Mouse (Mus musculus) midbrain, embryonic 12.5 days (tissue): Measurements from ENCODE around the gene Raver1. TPM values are rescaled to one million over a fixed set of nuclear protein-coding genes. Genes with fewer than 3 reads are reported as not detected.
A peak's percentile ranks its signal among the peaks of the same experiment; 100 is the strongest.
"Not testable (repeated sequence)": the region's sequence is repeated elsewhere in the genome, so short reads cannot be mapped to it uniquely, and the experiment has no call there.

Experiments
- ATAC-seq: fragments of 200-750 bp; cut with Nextera tagmentation; 2 replicates; pipeline ENCODE4 v1.8.0; 2017; ENCODE audit warnings: low read depth, moderate TSS enrichment, moderate library complexity; ENCODE audit not compliant: low FRiP score
- H3K27ac ChIP-seq: fragments of 300-500 bp; sonication (generic); replicated peaks from 2 replicates; pipeline ENCODE4 v1.5.1; 2016; ENCODE audit warnings: mild to moderate bottlenecking
- H3K27me3 ChIP-seq: fragments of 300-500 bp; sonication (generic); 2 replicates; pipeline ENCODE4 v1.6.1; 2016; ENCODE audit warnings: mild to moderate bottlenecking
- H3K36me3 ChIP-seq: fragments of 300-500 bp; sonication (generic); 2 replicates; pipeline ENCODE4 v1.6.1; 2016
- H3K4me1 ChIP-seq: fragments of 300-500 bp; sonication (generic); 2 replicates; pipeline ENCODE4 v1.6.1; 2016
- H3K4me2 ChIP-seq: fragments of 300-500 bp; sonication (generic); replicated peaks from 2 replicates; pipeline ENCODE4 v1.6.1; 2016; ENCODE audit warnings: mild to moderate bottlenecking, moderate library complexity
- H3K4me3 ChIP-seq: fragments of 300-500 bp; sonication (generic); 2 replicates; pipeline ENCODE4 v1.5.1; 2016; ENCODE audit warnings: mild to moderate bottlenecking
- H3K9ac ChIP-seq: fragments of 300-500 bp; sonication (generic); replicated peaks from 2 replicates; pipeline ENCODE4 v1.6.1; 2016; ENCODE audit warnings: mild to moderate bottlenecking, moderate library complexity
- H3K9me3 ChIP-seq: fragments of 300-500 bp; sonication (generic); 2 replicates; pipeline ENCODE4 v1.6.1; 2016; ENCODE audit warnings: mild to moderate bottlenecking
- WGBS: fragments of 180-500 bp; shearing (Covaris S2); methylation state at CpG from one replicate; pipeline ENCODE4 v1.1.7; 2016; 5-methylcytosine and 5-hydroxymethylcytosine counted together
- polyA plus RNA-seq: library from polyadenylated mRNA; unstranded; fragments of >200 nt; fragmentation: Nextera tagmentation; extraction: Ambion mirVana; gene quantifications from 2 replicates; pipeline ENCODE4 v1.2.1, GENCODE M21; 2016

The Raver1 gene
- polyA plus RNA-seq, 1 experiment from 2014 or later = 66.7 TPM

DNA sequence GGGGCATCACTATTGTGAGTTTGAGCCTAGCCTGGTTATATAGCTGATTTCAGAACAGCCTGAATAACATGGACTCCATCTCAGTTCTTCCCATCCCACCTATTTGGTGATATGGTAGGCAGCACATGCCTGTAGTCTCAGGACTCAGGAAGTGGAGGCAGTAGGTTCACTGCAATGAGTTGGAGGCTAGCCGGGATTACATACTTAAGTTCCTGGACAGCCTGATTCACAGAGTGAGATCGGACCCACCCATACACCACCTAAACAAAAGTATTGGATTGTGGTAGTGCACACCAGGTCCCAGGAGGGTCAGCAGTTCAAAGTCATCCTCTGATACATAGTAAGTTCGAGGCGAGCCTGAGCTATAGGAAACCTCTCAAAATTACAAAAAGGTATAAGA, 19.2 kb downstream of the Raver1 start:
- WGBS = 19% methylated on average over 4 of the region's 4 CpGs
- H3K27me3 ChIP-seq = no peaks in the 10 kb centered on the region
- H3K9ac ChIP-seq = peak overlapping the region; percentile 76
- no peak overlapping the region for H3K27ac ChIP-seq
- no peak for ATAC-seq
- H3K9me3 ChIP-seq = no peaks in the 10 kb centered on the region
- H3K4me1 ChIP-seq = peaks cover 11% of the 10 kb centered on the region
- peak overlapping the region; percentile 91 for H3K4me2 ChIP-seq
- H3K4me3 ChIP-seq = peak overlapping the region; percentile 93
- H3K36me3 ChIP-seq = peaks cover 46% of the 10 kb centered on the region

GRCm38 (mm10) chr9:21067006-21067684, 24.7 kb downstream of the Raver1 start, which contains the start of gene Zglp1:
TSS of gene Zglp1 (minus strand) at chr9:21067093.
- H3K36me3 ChIP-seq = peaks cover 55% of the 10 kb centered on the region

DNA sequence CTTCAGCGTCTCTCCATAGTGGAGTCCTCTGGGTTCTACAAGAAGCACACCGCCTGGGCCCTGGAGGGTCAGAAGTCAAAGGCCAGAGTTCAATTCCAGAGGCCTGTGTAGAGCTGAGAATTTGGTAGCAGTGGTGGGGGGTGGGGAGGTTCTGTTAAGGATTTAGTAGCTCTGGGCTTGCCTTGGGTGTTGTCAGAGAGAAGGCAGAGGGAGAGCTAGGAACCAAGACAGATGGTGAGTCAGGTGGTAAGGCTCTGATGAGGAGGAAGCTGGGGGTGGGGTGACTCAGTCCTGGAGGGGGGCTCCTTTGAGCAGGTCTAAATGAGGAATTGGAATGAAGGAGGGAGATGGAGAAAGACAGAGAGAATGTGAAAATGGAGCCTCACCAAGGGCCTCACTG, 28.9 kb downstream of the Raver1 start:
- H3K27me3 ChIP-seq = no peaks in the 10 kb centered on the region

More at GRCm38 (mm10) chr9:21067006-21067684, 24.7 kb downstream of the Raver1 start, which contains the start of gene Zglp1:
- no peak for ATAC-seq
- 89% methylated on average over 27 of the region's 27 CpGs for WGBS
- H3K4me1 ChIP-seq = peaks cover 3% of the 10 kb centered on the region
- no peaks in the 10 kb centered on the region for H3K9me3 ChIP-seq
- H3K27me3 ChIP-seq = no peaks in the 10 kb centered on the region
- no peak within 1 kb of the TSS for H3K9ac ChIP-seq
- no peak within 1 kb of the TSS for H3K4me2 ChIP-seq
- H3K27ac ChIP-seq = no peak within 1 kb of the TSS
- no peak within 1 kb of the TSS for H3K4me3 ChIP-seq

DNA sequence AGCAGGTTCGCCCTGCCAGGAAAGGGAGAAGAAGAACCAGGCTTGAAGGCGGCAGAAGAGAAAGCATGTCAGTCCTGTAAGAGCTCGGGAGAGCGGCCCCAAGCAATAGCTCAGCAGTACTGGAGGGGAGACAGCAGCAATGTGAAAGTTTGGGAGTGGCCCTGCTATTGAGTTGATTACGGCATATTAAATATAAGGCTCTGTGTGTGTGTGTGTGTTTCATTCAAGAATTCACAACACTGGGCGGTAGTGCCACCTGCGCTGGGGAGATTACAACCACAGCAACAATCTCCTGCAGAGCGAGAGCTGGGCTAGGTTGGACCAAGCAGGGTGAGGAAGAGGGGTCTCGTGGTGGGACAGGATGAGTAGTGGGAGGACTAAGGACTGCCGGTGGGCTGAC, 40.2 kb downstream of the Raver1 start:
- WGBS = 74% methylated on average over 10 of the region's 10 CpGs
- H3K4me1 ChIP-seq = no peaks in the 10 kb centered on the region
- H3K4me3 ChIP-seq = no peak overlapping the region
- no peak overlapping the region for H3K9ac ChIP-seq
- no peaks in the 10 kb centered on the region for H3K9me3 ChIP-seq
- no peak for ATAC-seq
- H3K27ac ChIP-seq = no peak overlapping the region
- H3K36me3 ChIP-seq = no peaks in the 10 kb centered on the region
- no peak overlapping the region for H3K4me2 ChIP-seq
- H3K27me3 ChIP-seq = peaks cover 26% of the 10 kb centered on the region

More for the DNA sequence above, 28.9 kb downstream of the Raver1 start:
- H3K9me3 ChIP-seq = no peaks in the 10 kb centered on the region
- H3K9ac ChIP-seq = no peak overlapping the region
- H3K27ac ChIP-seq = no peak overlapping the region
- ATAC-seq = no peak
- H3K36me3 ChIP-seq = peaks cover 46% of the 10 kb centered on the region
- no peak overlapping the region for H3K4me3 ChIP-seq
- H3K4me2 ChIP-seq = no peak overlapping the region
- no peaks in the 10 kb centered on the region for H3K4me1 ChIP-seq
- 80% methylated on average over 2 of the region's 2 CpGs for WGBS

DNA sequence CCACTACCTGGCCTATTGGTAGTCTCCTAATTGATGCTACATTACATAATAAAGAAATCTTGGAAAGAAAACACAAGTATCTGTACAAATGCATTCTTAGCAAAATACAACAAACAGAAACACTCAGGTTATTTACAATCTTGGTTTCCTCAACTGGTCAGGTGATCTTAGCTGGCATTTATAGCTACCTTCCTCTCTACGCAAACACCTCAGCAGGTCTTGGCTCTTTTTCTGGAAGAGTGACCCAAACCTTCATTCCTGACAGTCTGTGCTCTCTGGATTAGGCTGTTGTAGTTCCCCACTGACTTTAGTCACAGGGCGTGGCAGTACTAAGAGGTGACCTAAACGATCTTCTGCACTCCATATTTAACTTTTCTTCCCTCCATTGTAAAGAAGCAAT, 46.6 kb downstream of the Raver1 start:
- 87% methylated on average over 3 of the region's 3 CpGs for WGBS
- peaks cover 13% of the 10 kb centered on the region for H3K27me3 ChIP-seq

GRCm38 (mm10) chr9:21044785-21045184, 47.0 kb downstream of the Raver1 start:
- H3K9me3 ChIP-seq, ATAC-seq, H3K4me3 ChIP-seq, H3K27ac ChIP-seq, H3K4me2 ChIP-seq, H3K9ac ChIP-seq, H3K4me1 ChIP-seq, H3K36me3 ChIP-seq: not testable (repeated sequence)
- peaks cover 18% of the 10 kb centered on the region for H3K27me3 ChIP-seq
- WGBS = 70% methylated on average over 1 of the region's 1 CpGs

More for the DNA sequence above, 46.6 kb downstream of the Raver1 start:
- ATAC-seq = no peak
- Histone ChIP-seq H3K9ac (no peak overlapping the region), H3K36me3 (no peaks in the 10 kb centered on the region), H3K27ac (no peak overlapping the region), H3K4me1 (no peaks in the 10 kb centered on the region), H3K9me3 (no peaks in the 10 kb centered on the region), H3K4me3 (no peak overlapping the region), H3K4me2 (no peak overlapping the region)

- Histone ChIP-seq H3K4me2 (no peak overlapping the region), H3K9me3 (no peaks in the 10 kb centered on the region), H3K27ac (no peak overlapping the region), H3K36me3 (no peaks in the 10 kb centered on the region), H3K4me3 (no peak overlapping the region), H3K9ac (no peak overlapping the region), H3K4me1 (no peaks in the 10 kb centered on the region), H3K27me3 (peaks cover 30% of the 10 kb centered on the region)
- 82% methylated on average over 4 of the region's 4 CpGs for WGBS
- no peak for ATAC-seq
Observed at GRCm38 (mm10) chr9:21043563-21043962, 48.2 kb downstream of the Raver1 start.

- ATAC-seq = no peak
- H3K4me2 ChIP-seq = no peak overlapping the region
- H3K27ac ChIP-seq = no peak overlapping the region
- WGBS = 47% methylated on average over 4 of the region's 4 CpGs
- H3K36me3 ChIP-seq = no peaks in the 10 kb centered on the region
- no peak overlapping the region for H3K4me3 ChIP-seq
- H3K9me3 ChIP-seq = no peaks in the 10 kb centered on the region
- H3K9ac ChIP-seq = no peak overlapping the region
- H3K27me3 ChIP-seq = peaks cover 53% of the 10 kb centered on the region
- peaks cover 7% of the 10 kb centered on the region for H3K4me1 ChIP-seq
Observed at GRCm38 (mm10) chr9:21041308-21041707, 50.5 kb downstream of the Raver1 start.

- H3K4me1 ChIP-seq = peaks cover 7% of the 10 kb centered on the region
- peaks cover 68% of the 10 kb centered on the region for H3K27me3 ChIP-seq
- no peaks in the 10 kb centered on the region for H3K36me3 ChIP-seq
- no peak overlapping the region for H3K27ac ChIP-seq
- H3K4me2 ChIP-seq = no peak overlapping the region
- H3K9ac ChIP-seq = no peak overlapping the region
- 75% methylated on average over 3 of the region's 3 CpGs for WGBS
- no peak overlapping the region for H3K4me3 ChIP-seq
- H3K9me3 ChIP-seq = no peaks in the 10 kb centered on the region
- no peak for ATAC-seq
Observed at GRCm38 (mm10) chr9:21039779-21040178, 52.0 kb downstream of the Raver1 start.

DNA sequence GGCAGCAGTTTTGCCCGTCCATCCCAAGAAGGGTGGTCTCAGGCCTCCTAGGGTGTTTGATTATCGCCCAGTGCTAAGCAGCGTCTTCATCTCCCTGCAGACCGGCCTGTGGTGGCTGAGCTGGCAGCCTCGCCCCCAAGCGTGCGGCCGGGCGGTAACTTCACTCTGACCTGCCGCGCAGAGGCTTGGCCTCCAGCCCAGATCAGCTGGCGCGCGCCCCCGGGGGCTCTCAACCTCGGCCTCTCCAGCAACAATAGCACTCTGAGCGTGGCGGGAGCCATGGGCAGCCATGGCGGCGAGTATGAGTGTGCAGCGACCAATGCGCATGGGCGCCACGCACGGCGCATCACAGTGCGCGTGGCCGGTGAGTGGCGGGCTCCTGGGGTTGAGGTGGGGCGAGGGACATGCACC, 54.3 kb downstream of the Raver1 start:
- 2% methylated on average over 31 of the region's 31 CpGs for WGBS
- Histone ChIP-seq H3K4me3 (peak overlapping the region; percentile 39), H3K4me2 (peak overlapping the region; percentile 52), H3K27ac (no peak overlapping the region), H3K4me1 (peaks cover 20% of the 10 kb centered on the region), H3K36me3 (no peaks in the 10 kb centered on the region), H3K9me3 (no peaks in the 10 kb centered on the region), H3K9ac (peak overlapping the region; percentile 39; the same call in 1 of the 2 replicates), H3K27me3 (peaks cover 87% of the 10 kb centered on the region)
- peak; percentile 28; the same call in 1 of the 2 replicates for ATAC-seq

DNA sequence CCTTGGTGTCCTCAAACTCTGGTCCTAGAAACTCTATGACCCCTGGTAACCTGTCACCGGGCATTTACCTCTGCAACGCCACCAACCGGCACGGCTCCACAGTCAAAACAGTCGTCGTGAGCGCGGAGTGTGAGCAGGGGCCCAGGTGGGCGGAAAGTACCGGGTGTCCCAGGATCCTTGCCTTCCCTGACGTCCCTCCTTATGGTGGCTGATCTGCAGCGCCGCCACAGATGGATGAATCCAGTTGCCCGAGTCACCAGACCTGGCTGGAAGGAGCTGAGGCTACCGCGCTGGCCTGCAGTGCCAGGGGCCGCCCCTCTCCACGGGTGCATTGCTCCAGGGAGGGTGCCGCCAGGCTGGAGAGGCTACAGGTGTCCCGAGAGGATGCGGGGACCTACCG, 55.1 kb downstream of the Raver1 start:
- no peak for ATAC-seq
- H3K4me2 ChIP-seq = peak overlapping the region; percentile 52; the same call in 1 of the 2 replicates
- H3K9ac ChIP-seq = no peak overlapping the region
- peak overlapping the region; percentile 5; the same call in 1 of the 2 replicates for H3K4me3 ChIP-seq
- H3K27ac ChIP-seq = no peak overlapping the region
- under 1% methylated on average over 22 of the region's 22 CpGs for WGBS
- H3K9me3 ChIP-seq = no peaks in the 10 kb centered on the region
- peaks cover 95% of the 10 kb centered on the region for H3K27me3 ChIP-seq
- no peaks in the 10 kb centered on the region for H3K36me3 ChIP-seq
- H3K4me1 ChIP-seq = peaks cover 28% of the 10 kb centered on the region

DNA sequence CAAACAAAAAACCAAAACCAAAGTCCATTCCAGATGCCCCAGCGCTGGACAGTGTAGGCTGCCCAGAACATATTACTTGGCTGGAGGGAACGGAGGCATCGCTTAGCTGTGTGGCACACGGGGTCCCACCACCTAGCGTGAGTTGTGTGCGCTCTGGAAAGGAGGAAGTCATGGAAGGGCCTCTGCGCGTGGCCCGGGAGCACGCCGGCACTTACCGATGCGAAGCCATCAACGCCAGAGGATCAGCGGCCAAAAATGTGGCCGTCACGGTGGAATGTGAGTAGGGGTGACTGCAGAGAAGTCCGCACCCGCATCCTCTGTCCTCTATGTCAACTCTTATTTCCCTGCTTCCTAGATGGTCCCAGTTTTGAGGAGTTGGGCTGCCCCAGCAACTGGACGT, 55.6 kb downstream of the Raver1 start:
- no peak overlapping the region for H3K4me2 ChIP-seq
- H3K27ac ChIP-seq = no peak overlapping the region
- H3K27me3 ChIP-seq = peaks cover 99% of the 10 kb centered on the region
- WGBS = 6% methylated on average over 20 of the region's 20 CpGs
- H3K9me3 ChIP-seq = no peaks in the 10 kb centered on the region
- no peaks in the 10 kb centered on the region for H3K36me3 ChIP-seq
- peaks cover 33% of the 10 kb centered on the region for H3K4me1 ChIP-seq
- no peak overlapping the region for H3K4me3 ChIP-seq
- H3K9ac ChIP-seq = no peak overlapping the region
- ATAC-seq = no peak
